Mouse (Mus musculus): ENCODE results near the gene Mmd2. TPM values are rescaled to one million over a fixed set of nuclear protein-coding genes. Genes with fewer than 3 reads are reported as not detected.

Gene Mmd2
- under 1 TPM in 1 of 2 experiments, not detected in 1; 0.26 TPM for polyA plus RNA-seq (2017; shearing (Covaris generic))

DNA sequence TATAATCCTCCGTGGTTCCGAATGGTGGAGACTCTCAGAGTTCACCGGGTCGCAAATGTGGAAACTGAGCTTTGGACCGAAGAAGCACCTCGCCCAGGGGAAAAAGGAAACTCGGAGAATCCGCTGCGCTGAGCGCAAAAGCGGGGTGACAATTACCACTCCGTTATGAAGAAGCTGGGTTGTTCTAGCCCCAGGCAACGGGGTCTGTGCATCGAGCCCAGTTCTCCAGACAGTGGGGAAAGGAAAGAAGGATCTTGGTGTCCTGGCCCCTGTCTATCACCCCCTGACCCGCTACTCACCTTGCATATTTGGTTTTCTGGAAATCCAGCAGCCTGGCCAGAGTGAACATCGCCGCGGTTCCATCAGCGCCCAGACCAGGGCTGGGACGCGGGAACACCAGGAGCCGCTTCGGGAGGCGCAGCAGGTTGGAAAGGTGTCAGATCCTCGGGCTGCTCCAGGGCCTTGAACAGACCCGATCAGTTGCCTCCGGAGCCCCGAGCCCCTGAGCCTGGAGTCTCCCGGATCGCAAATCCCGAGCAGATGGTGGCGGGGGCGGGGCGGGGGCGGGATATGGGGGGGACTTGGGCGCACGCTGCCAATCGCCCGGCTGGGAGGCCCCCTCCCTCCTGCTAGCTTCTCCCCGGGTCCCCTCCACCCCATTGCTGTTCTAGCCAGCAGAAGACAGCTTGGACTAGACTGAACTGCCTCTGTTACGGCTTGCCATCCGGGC is at the start of gene Mmd2:
Gene Mmd2, minus strand, starts transcription at position 542 of the 730 bp plus-strand sequence.

GRCm38 (mm10) chr5:142627398-142627797 is 18.8 kb upstream of the Mmd2 start, which contains the start of gene Wipi2:
Gene Wipi2, plus strand, starts transcription at chr5:142627698.

GRCm38 (mm10) chr5:142550706-142551652 is 57.6 kb downstream of the Mmd2 start, which contains the start of gene Radil:
Gene Radil, minus strand, starts transcription at chr5:142551098.

DNA sequence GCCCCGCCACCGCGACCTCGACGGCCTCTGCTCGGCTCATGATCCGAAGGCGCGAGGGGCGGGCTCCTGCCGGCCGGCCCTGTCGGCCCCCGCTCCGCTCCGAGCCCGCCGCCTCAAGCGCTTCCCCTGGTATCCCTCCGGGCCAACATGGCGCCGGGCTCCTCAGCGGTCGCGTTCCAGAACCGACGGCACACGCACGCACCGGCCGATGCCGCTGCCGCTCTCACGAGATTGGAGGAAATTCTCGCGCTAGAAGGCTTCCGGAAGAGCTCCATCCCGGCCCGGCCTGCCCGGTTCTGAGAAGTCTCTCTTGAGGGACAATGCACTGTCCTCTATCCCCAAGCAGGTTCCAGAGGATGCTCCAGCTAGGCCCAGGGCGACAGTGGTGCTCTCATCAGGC is 78.7 kb downstream of the Mmd2 start, which contains the start of gene Papolb:
Gene Papolb, minus strand, starts transcription at position 162 of the 400 bp plus-strand sequence.

Other genes with a start within 250 kb of the Mmd2 start
- gene Foxk1, start 207.3 kb downstream of the Mmd2 start, polyA plus RNA-seq (2017; shearing (Covaris generic)), result 10 to 100 TPM; 16.0 to 21.6 TPM
- gene Ap5z1, start 144.9 kb downstream of the Mmd2 start, polyA plus RNA-seq (2017; shearing (Covaris generic)), result 10 to 100 TPM; 16.1 to 29.5 TPM
- gene Papolb, start 78.7 kb downstream of the Mmd2 start, polyA plus RNA-seq (2017; shearing (Covaris generic)), result not detected
- under 1 TPM in 1 of 2 experiments, not detected in 1; 0.50 TPM for gene Radil, start 57.7 kb downstream of the Mmd2 start, polyA plus RNA-seq (2017; shearing (Covaris generic))
- 10 to 100 TPM; 33.5 to 46.4 TPM for gene Wipi2, start 18.9 kb upstream of the Mmd2 start, polyA plus RNA-seq (2017; shearing (Covaris generic))
- gene Slc29a4, start 83.7 kb upstream of the Mmd2 start, polyA plus RNA-seq (2017; shearing (Covaris generic)), result 1 to 10 TPM; 1.8 to 5.0 TPM
- gene Tnrc18, start 208.9 kb upstream of the Mmd2 start, polyA plus RNA-seq (2017; shearing (Covaris generic)), result 10 to 100 TPM; 18.0 to 27.9 TPM

Measured in activated CD4-positive, CD25-positive, alpha-beta regulatory T cell (primary cell).